Mouse (Mus musculus): Measurements from ENCODE around the gene Trpm1.

GRCm38 (mm10) chr7:64122131-64122715, 31.4 kb upstream of the Trpm1 start:
- TF ChIP-seq POLR2A (IDR thresholded peaks at IDR 0.05; ENCODE audit: control insufficient read depth, extremely low read depth, insufficient read depth, low read length, poor library complexity) (no peak), CTCF (IDR thresholded peaks at IDR 0.05; ENCODE audit: borderline replicate concordance, control insufficient read depth, extremely low read depth, insufficient read depth, low read length, poor library complexity) (no peak)

All from thymus, adult 2 months (tissue).